Mouse (Mus musculus): Measurements from ENCODE around the gene Zmynd15. TPM values are rescaled to one million over a fixed set of nuclear protein-coding genes. Genes with fewer than 3 reads are reported as not detected.

Gene Zmynd15
- polyA plus RNA-seq, 1 experiment from 2014 or later, result 0.87 TPM

- Histone ChIP-seq H3K4me2 (ENCODE audit: low read depth, low read length) (no peak overlapping the region), H3K9me3 (replicated peaks; ENCODE audit: control insufficient read depth, low read length) (no peaks in the 10 kb centered on the region), H3K27ac (ENCODE audit: low read length) (no peak overlapping the region), H3K4me3 (ENCODE audit: low read depth, low read length) (no peak overlapping the region), H3K27me3 (ENCODE audit: control insufficient read depth, insufficient read depth, low read depth, low read length) (peaks cover 3% of the 10 kb centered on the region; the same call in 1 of the 2 replicates), H3K4me1 (ENCODE audit: control insufficient read depth, low read depth, low read length) (peaks cover 8% of the 10 kb centered on the region), H3K36me3 (ENCODE audit: control insufficient read depth, insufficient read depth) (no peaks in the 10 kb centered on the region), H3K9ac (ENCODE audit: low read depth, low read length) (no peak overlapping the region)
- 57% methylated on average over 7 of the region's 7 CpGs for WGBS (ENCODE audit: insufficient replicate concordance)
- ATAC-seq (ENCODE audit: low read depth), result no peak
Observed at GRCm38 (mm10) chr11:70506962-70507515, 47.8 kb downstream of the Zmynd15 start.

GRCm38 (mm10) chr11:70509753-70510564 is 50.7 kb downstream of the Zmynd15 start:
- Histone ChIP-seq H3K4me2 (ENCODE audit: low read depth, low read length) (no peak overlapping the region), H3K36me3 (ENCODE audit: control insufficient read depth, insufficient read depth) (no peaks in the 10 kb centered on the region), H3K27me3 (ENCODE audit: control insufficient read depth, insufficient read depth, low read depth, low read length) (peaks cover 3% of the 10 kb centered on the region; the same call in 1 of the 2 replicates), H3K9me3 (replicated peaks; ENCODE audit: control insufficient read depth, low read length) (no peaks in the 10 kb centered on the region), H3K27ac (ENCODE audit: low read length) (no peak overlapping the region), H3K4me3 (ENCODE audit: low read depth, low read length) (no peak overlapping the region), H3K4me1 (ENCODE audit: control insufficient read depth, low read depth, low read length) (peaks cover 6% of the 10 kb centered on the region), H3K9ac (ENCODE audit: low read depth, low read length) (no peak overlapping the region)
- 14% methylated on average over 19 of the region's 19 CpGs for WGBS (ENCODE audit: insufficient replicate concordance)
- ATAC-seq (ENCODE audit: low read depth), result no peak

- no peak for ATAC-seq (ENCODE audit: low read depth)
- Histone ChIP-seq H3K27ac (ENCODE audit: low read length) (no peak overlapping the region), H3K36me3 (ENCODE audit: control insufficient read depth, insufficient read depth) (no peaks in the 10 kb centered on the region), H3K4me2 (ENCODE audit: low read depth, low read length) (no peak overlapping the region), H3K27me3 (ENCODE audit: control insufficient read depth, insufficient read depth, low read depth, low read length) (peaks cover 3% of the 10 kb centered on the region; the same call in 1 of the 2 replicates), H3K4me1 (ENCODE audit: control insufficient read depth, low read depth, low read length) (peaks cover 2% of the 10 kb centered on the region; the same call in 1 of the 2 replicates), H3K9me3 (replicated peaks; ENCODE audit: control insufficient read depth, low read length) (no peaks in the 10 kb centered on the region), H3K4me3 (ENCODE audit: low read depth, low read length) (no peak overlapping the region), H3K9ac (ENCODE audit: low read depth, low read length) (no peak overlapping the region)
- WGBS (ENCODE audit: insufficient replicate concordance), result 48% methylated on average over 2 of the region's 2 CpGs
Observed at GRCm38 (mm10) chr11:70511242-70511641, 52.0 kb downstream of the Zmynd15 start.

DNA sequence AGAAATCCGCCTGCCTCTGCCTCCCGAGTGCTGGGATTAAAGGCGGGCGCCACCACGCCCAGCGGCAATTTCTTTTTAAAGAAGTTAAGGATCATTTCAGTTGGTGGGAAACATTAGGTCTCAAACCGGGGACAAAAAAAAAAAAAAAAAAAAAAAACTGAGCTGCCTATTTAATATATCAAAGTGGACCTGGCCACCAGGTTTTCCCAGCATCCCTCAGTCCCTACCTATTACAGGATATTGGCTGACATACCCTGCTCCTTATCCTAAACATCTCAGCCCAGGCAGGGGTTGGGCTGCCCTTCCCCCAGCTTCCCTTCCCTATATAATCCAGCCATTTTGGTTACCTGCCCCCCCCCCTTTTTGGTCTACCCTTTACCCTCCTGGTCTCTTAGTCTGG is 52.6 kb downstream of the Zmynd15 start:
- Histone ChIP-seq H3K27me3 (ENCODE audit: control insufficient read depth, insufficient read depth, low read depth, low read length) (peaks cover 3% of the 10 kb centered on the region; the same call in 1 of the 2 replicates), H3K9ac (ENCODE audit: low read depth, low read length) (no peak overlapping the region), H3K4me1 (ENCODE audit: control insufficient read depth, low read depth, low read length) (peaks cover 2% of the 10 kb centered on the region; the same call in 1 of the 2 replicates), H3K9me3 (replicated peaks; ENCODE audit: control insufficient read depth, low read length) (no peaks in the 10 kb centered on the region), H3K27ac (ENCODE audit: low read length) (no peak overlapping the region), H3K4me2 (ENCODE audit: low read depth, low read length) (no peak overlapping the region), H3K36me3 (ENCODE audit: control insufficient read depth, insufficient read depth) (no peaks in the 10 kb centered on the region), H3K4me3 (ENCODE audit: low read depth, low read length) (no peak overlapping the region)
- WGBS (ENCODE audit: insufficient replicate concordance), result 72% methylated on average over 7 of the region's 7 CpGs
- ATAC-seq (ENCODE audit: low read depth), result no peak

DNA sequence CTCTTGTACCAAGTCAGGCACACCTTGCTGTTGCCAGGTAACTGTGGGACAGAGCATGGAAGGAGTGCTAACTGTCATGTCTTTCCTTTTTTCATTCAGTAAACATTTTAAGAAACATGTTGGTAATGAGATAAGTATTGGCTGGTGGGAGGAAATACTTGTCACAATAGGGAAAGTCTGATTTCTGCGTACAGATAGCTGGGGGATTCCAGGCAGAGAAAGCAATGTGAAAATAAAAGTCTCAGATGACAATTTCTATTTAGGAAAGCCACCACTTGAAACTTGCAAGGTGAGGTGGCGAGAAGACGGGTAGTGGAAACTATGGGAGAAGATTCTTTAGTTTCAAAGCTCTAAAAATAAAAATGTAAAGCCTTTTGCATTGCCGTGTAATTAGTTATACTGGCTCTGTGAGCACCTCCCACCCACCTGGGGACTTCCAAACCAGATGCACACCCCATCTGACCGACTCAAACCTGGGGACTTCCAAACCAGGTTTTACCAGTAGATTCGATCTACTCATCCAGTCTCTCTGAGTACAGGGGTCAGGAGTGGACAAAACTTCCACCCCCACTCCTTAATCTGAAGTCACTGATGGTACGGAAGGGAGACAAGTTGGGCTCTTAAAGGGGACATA is 53.6 kb downstream of the Zmynd15 start:
- peaks cover 2% of the 10 kb centered on the region for H3K4me1 ChIP-seq (ENCODE audit: control insufficient read depth, low read depth, low read length)
- no peak overlapping the region for H3K4me2 ChIP-seq (ENCODE audit: low read depth, low read length)
- ATAC-seq (ENCODE audit: low read depth), result no peak
- 57% methylated on average over 7 of the region's 7 CpGs for WGBS (ENCODE audit: insufficient replicate concordance)
- no peaks in the 10 kb centered on the region for H3K9me3 ChIP-seq (replicated peaks; ENCODE audit: control insufficient read depth, low read length)
- no peaks in the 10 kb centered on the region for H3K36me3 ChIP-seq (ENCODE audit: control insufficient read depth, insufficient read depth)
- peaks cover 3% of the 10 kb centered on the region; the same call in 1 of the 2 replicates for H3K27me3 ChIP-seq (ENCODE audit: control insufficient read depth, insufficient read depth, low read depth, low read length)
- no peak overlapping the region for H3K9ac ChIP-seq (ENCODE audit: low read depth, low read length)
- no peak overlapping the region for H3K27ac ChIP-seq (ENCODE audit: low read length)
- H3K4me3 ChIP-seq (ENCODE audit: low read depth, low read length), result no peak overlapping the region

GRCm38 (mm10) chr11:70513520-70513919 is 54.3 kb downstream of the Zmynd15 start:
- 59% methylated on average over 11 of the region's 11 CpGs for WGBS (ENCODE audit: insufficient replicate concordance)
- H3K9ac ChIP-seq (ENCODE audit: low read depth, low read length), result no peak overlapping the region

DNA sequence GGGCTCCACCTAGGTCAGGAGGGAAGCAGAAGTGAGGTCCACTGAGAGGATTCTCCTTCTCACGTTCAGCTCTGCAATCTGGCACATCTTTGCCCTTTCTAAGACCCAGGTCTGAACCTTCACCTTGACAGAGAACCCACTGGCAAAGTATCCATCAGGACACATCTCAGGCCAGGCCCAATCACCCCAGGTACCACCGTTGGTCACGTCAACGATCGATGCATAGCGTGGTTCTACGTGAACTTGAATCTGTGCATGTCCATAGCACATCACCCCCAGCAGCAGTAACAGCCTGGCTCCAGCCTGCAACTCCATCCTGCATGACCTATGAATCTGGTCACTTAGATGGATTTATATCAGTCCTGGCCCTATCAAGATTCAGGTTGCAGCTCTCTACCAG is 55.1 kb downstream of the Zmynd15 start, which contains the start of gene Vmo1:
Gene Vmo1, minus strand, starts transcription at position 329 of the 400 bp plus-strand sequence.
- H3K4me1 ChIP-seq (ENCODE audit: control insufficient read depth, low read depth, low read length), result peaks cover 13% of the 10 kb centered on the region
- no peak within 1 kb of the TSS for H3K27ac ChIP-seq (ENCODE audit: low read length)
- H3K9me3 ChIP-seq (replicated peaks; ENCODE audit: control insufficient read depth, low read length), result no peaks in the 10 kb centered on the region
- ATAC-seq (ENCODE audit: low read depth), result no peak
- no peak within 1 kb of the TSS for H3K4me3 ChIP-seq (ENCODE audit: low read depth, low read length)
- no peaks in the 10 kb centered on the region for H3K36me3 ChIP-seq (ENCODE audit: control insufficient read depth, insufficient read depth)
- H3K4me2 ChIP-seq (ENCODE audit: low read depth, low read length), result no peak within 1 kb of the TSS
- H3K27me3 ChIP-seq (ENCODE audit: control insufficient read depth, insufficient read depth, low read depth, low read length), result peaks cover 3% of the 10 kb centered on the region; the same call in 1 of the 2 replicates
- 81% methylated on average over 7 of the region's 7 CpGs for WGBS (ENCODE audit: insufficient replicate concordance)
- H3K9ac ChIP-seq (ENCODE audit: low read depth, low read length), result no peak within 1 kb of the TSS

More at GRCm38 (mm10) chr11:70513520-70513919, 54.3 kb downstream of the Zmynd15 start:
- Histone ChIP-seq H3K27me3 (ENCODE audit: control insufficient read depth, insufficient read depth, low read depth, low read length) (peaks cover 3% of the 10 kb centered on the region; the same call in 1 of the 2 replicates), H3K36me3 (ENCODE audit: control insufficient read depth, insufficient read depth) (no peaks in the 10 kb centered on the region), H3K4me2 (ENCODE audit: low read depth, low read length) (no peak overlapping the region), H3K27ac (ENCODE audit: low read length) (no peak overlapping the region), H3K4me1 (ENCODE audit: control insufficient read depth, low read depth, low read length) (peaks cover 8% of the 10 kb centered on the region), H3K9me3 (replicated peaks; ENCODE audit: control insufficient read depth, low read length) (no peaks in the 10 kb centered on the region), H3K4me3 (ENCODE audit: low read depth, low read length) (no peak overlapping the region)
- ATAC-seq (ENCODE audit: low read depth), result no peak

Data from liver, embryonic 16.5 days (tissue).